Mouse (Mus musculus): ENCODE measurements at regions not wholly inside any gene's neighbourhood (a gene's known extent, or its start where the extent isn't known, plus 50 kb on each side); places are given as distances from the start of the nearest gene placed in this dataset.

GRCm38 (mm10) chr6:41126855-41127254 is 91.5 kb upstream of the 2210010C04Rik start:
- TF ChIP-seq CTCF (IDR thresholded peaks at IDR 0.05; ENCODE audit: borderline replicate concordance, insufficient read depth, low read depth, low read length), result no peak
- no peak for TF ChIP-seq POLR2A (IDR thresholded peaks at IDR 0.05; ENCODE audit: borderline replicate concordance, insufficient read depth, low read length)
- Histone ChIP-seq H3K4me1 (ENCODE audit: control insufficient read depth, insufficient read depth, low read length) (no peaks in the 10 kb centered on the region), H3K27ac (ENCODE audit: insufficient read depth, low read length) (no peak overlapping the region), H3K27me3 (ENCODE audit: control insufficient read depth, insufficient read depth, low read length) (no peaks in the 10 kb centered on the region), H3K4me3 (replicated peaks; ENCODE audit: insufficient read depth, low read depth, low read length) (no peak overlapping the region)
- DNase-seq, result no peak

- TF ChIP-seq CTCF (IDR thresholded peaks at IDR 0.05; ENCODE audit: borderline replicate concordance, insufficient read depth, low read depth, low read length), result no peak
- TF ChIP-seq POLR2A (IDR thresholded peaks at IDR 0.05; ENCODE audit: borderline replicate concordance, insufficient read depth, low read length), result no peak
- no peak for DNase-seq
- 88% methylated on average over 3 of the region's 3 CpGs for WGBS
These were observed 86.3 kb upstream of the 2210010C04Rik start for GRCm38 (mm10) chr6:41121641-41122040.

GRCm38 (mm10) chr6:41119176-41119575 is 83.9 kb upstream of the 2210010C04Rik start:
- Histone ChIP-seq H3K27ac (ENCODE audit: insufficient read depth, low read length) (no peak overlapping the region), H3K27me3 (ENCODE audit: control insufficient read depth, insufficient read depth, low read length) (no peaks in the 10 kb centered on the region), H3K4me1 (ENCODE audit: control insufficient read depth, insufficient read depth, low read length) (no peaks in the 10 kb centered on the region), H3K4me3 (replicated peaks; ENCODE audit: insufficient read depth, low read depth, low read length) (no peak overlapping the region)
- DNase-seq, result no peak
- 80% methylated on average over 2 of the region's 2 CpGs for WGBS
- no peak for TF ChIP-seq POLR2A (IDR thresholded peaks at IDR 0.05; ENCODE audit: borderline replicate concordance, insufficient read depth, low read length)

More at GRCm38 (mm10) chr6:41121641-41122040, 86.3 kb upstream of the 2210010C04Rik start:
- H3K4me3 ChIP-seq (replicated peaks; ENCODE audit: insufficient read depth, low read depth, low read length), result no peak overlapping the region
- no peak overlapping the region for H3K27ac ChIP-seq (ENCODE audit: insufficient read depth, low read length)
- H3K27me3 ChIP-seq (ENCODE audit: control insufficient read depth, insufficient read depth, low read length), result no peaks in the 10 kb centered on the region
- no peaks in the 10 kb centered on the region for H3K4me1 ChIP-seq (ENCODE audit: control insufficient read depth, insufficient read depth, low read length)

GRCm38 (mm10) chr6:41118201-41118976 is 83.1 kb upstream of the 2210010C04Rik start:
- no peaks in the 10 kb centered on the region for H3K4me1 ChIP-seq (ENCODE audit: control insufficient read depth, insufficient read depth, low read length)
- peak; percentile 18 to 22 for DNase-seq
- no peaks in the 10 kb centered on the region for H3K27me3 ChIP-seq (ENCODE audit: control insufficient read depth, insufficient read depth, low read length)
- H3K27ac ChIP-seq (ENCODE audit: insufficient read depth, low read length), result no peak overlapping the region
- TF ChIP-seq CTCF (IDR thresholded peaks at IDR 0.05; ENCODE audit: borderline replicate concordance, insufficient read depth, low read depth, low read length) (peak; percentile 20; the same call in 1 of the 2 replicates), POLR2A (IDR thresholded peaks at IDR 0.05; ENCODE audit: borderline replicate concordance, insufficient read depth, low read length) (no peak)
- H3K4me3 ChIP-seq (replicated peaks; ENCODE audit: insufficient read depth, low read depth, low read length), result no peak overlapping the region
- WGBS, result 18% methylated on average over 7 of the region's 7 CpGs

GRCm38 (mm10) chr6:41113943-41114342 is 78.6 kb upstream of the 2210010C04Rik start:
- WGBS, result 46% methylated on average over 1 of the region's 1 CpGs

GRCm38 (mm10) chr6:41112861-41113610 is 77.7 kb upstream of the 2210010C04Rik start:
- 42% methylated on average over 7 of the region's 7 CpGs for WGBS

More at GRCm38 (mm10) chr6:41113943-41114342, 78.6 kb upstream of the 2210010C04Rik start:
- TF ChIP-seq POLR2A (IDR thresholded peaks at IDR 0.05; ENCODE audit: borderline replicate concordance, insufficient read depth, low read length) (no peak), CTCF (IDR thresholded peaks at IDR 0.05; ENCODE audit: borderline replicate concordance, insufficient read depth, low read depth, low read length) (no peak)
- H3K27ac ChIP-seq (ENCODE audit: insufficient read depth, low read length), result no peak overlapping the region
- H3K4me1 ChIP-seq (ENCODE audit: control insufficient read depth, insufficient read depth, low read length), result no peaks in the 10 kb centered on the region
- no peaks in the 10 kb centered on the region for H3K27me3 ChIP-seq (ENCODE audit: control insufficient read depth, insufficient read depth, low read length)
- DNase-seq, result no peak
- H3K4me3 ChIP-seq (replicated peaks; ENCODE audit: insufficient read depth, low read depth, low read length), result no peak overlapping the region

GRCm38 (mm10) chr6:41111829-41112228 is 76.5 kb upstream of the 2210010C04Rik start:
- Histone ChIP-seq H3K4me3 (replicated peaks; ENCODE audit: insufficient read depth, low read depth, low read length) (no peak overlapping the region), H3K27ac (ENCODE audit: insufficient read depth, low read length) (no peak overlapping the region), H3K27me3 (ENCODE audit: control insufficient read depth, insufficient read depth, low read length) (no peaks in the 10 kb centered on the region), H3K4me1 (ENCODE audit: control insufficient read depth, insufficient read depth, low read length) (no peaks in the 10 kb centered on the region)
- TF ChIP-seq POLR2A (IDR thresholded peaks at IDR 0.05; ENCODE audit: borderline replicate concordance, insufficient read depth, low read length) (no peak), CTCF (IDR thresholded peaks at IDR 0.05; ENCODE audit: borderline replicate concordance, insufficient read depth, low read depth, low read length) (no peak)
- DNase-seq, result no peak

More at GRCm38 (mm10) chr6:41112861-41113610, 77.7 kb upstream of the 2210010C04Rik start:
- H3K4me3 ChIP-seq (replicated peaks; ENCODE audit: insufficient read depth, low read depth, low read length), result no peak overlapping the region
- DNase-seq, result peak; percentile 2 to 25
- H3K27ac ChIP-seq (ENCODE audit: insufficient read depth, low read length), result no peak overlapping the region
- TF ChIP-seq CTCF (IDR thresholded peaks at IDR 0.05; ENCODE audit: borderline replicate concordance, insufficient read depth, low read depth, low read length) (peak; percentile 41; the same call in 1 of the 2 replicates), POLR2A (IDR thresholded peaks at IDR 0.05; ENCODE audit: borderline replicate concordance, insufficient read depth, low read length) (no peak)
- no peaks in the 10 kb centered on the region for H3K4me1 ChIP-seq (ENCODE audit: control insufficient read depth, insufficient read depth, low read length)
- H3K27me3 ChIP-seq (ENCODE audit: control insufficient read depth, insufficient read depth, low read length), result no peaks in the 10 kb centered on the region

Data from cerebellum, adult 2 months (tissue).